Mouse (Mus musculus) forebrain, embryonic 11.5 days (tissue): Measurements from ENCODE around the gene Olfr1061. TPM values are rescaled to one million over a fixed set of nuclear protein-coding genes. Genes with fewer than 3 reads are reported as not detected.
"Not testable (repeated sequence)": the region's sequence is repeated elsewhere in the genome, so short reads cannot be mapped to it uniquely, and the experiment has no call there.

Experiments
- ATAC-seq: fragments of 200-750 bp; cut with Nextera tagmentation; replicated peaks from 2 replicates; pipeline ENCODE4 v1.8.0; 2017; ENCODE audit warnings: moderate TSS enrichment; ENCODE audit not compliant: low FRiP score
- DNase-seq: peaks from one replicate; pipeline ENCODE4 v3.0.0-alpha.2; 2017; ENCODE audit warnings: low spot score
- H3K27ac ChIP-seq: fragments of 300-500 bp; sonication (generic); 2 replicates; pipeline ENCODE4 v1.5.1; 2014; ENCODE audit warnings: low read depth, low read length
- H3K27me3 ChIP-seq: fragments of 300-500 bp; sonication (generic); 2 replicates; pipeline ENCODE4 v1.6.1; 2014; ENCODE audit warnings: mild to moderate bottlenecking, low read length, mixed read lengths; ENCODE audit not compliant: control insufficient read depth, insufficient read depth
- H3K36me3 ChIP-seq: fragments of 300-500 bp; sonication (generic); 2 replicates; pipeline ENCODE4 v1.6.1; 2014; ENCODE audit warnings: mild to moderate bottlenecking, low read length, moderate library complexity, mixed read lengths; ENCODE audit not compliant: control insufficient read depth, insufficient read depth
- H3K4me1 ChIP-seq: fragments of 300-500 bp; sonication (generic); replicated peaks from 2 replicates; pipeline ENCODE4 v1.6.1; 2014; ENCODE audit warnings: low read length, mixed read lengths; ENCODE audit not compliant: control insufficient read depth, insufficient read depth
- H3K4me2 ChIP-seq: fragments of 300-500 bp; sonication (generic); 2 replicates; pipeline ENCODE4 v1.6.1; 2014; ENCODE audit warnings: low read depth, mild to moderate bottlenecking, low read length, moderate library complexity, mixed read lengths; ENCODE audit not compliant: severe bottlenecking
- H3K4me3 ChIP-seq: fragments of 300-500 bp; sonication (generic); 2 replicates; pipeline ENCODE4 v1.5.1; 2014; ENCODE audit warnings: low read depth, low read length
- H3K9ac ChIP-seq: fragments of 300-500 bp; sonication (generic); 2 replicates; pipeline ENCODE4 v1.6.1; 2014; ENCODE audit warnings: low read length
- H3K9me3 ChIP-seq: fragments of 300-500 bp; sonication (generic); 2 replicates; pipeline ENCODE4 v1.6.1; 2016; ENCODE audit warnings: low read length, mixed read lengths; ENCODE audit not compliant: control insufficient read depth
- WGBS: fragments of 180-500 bp; shearing (Covaris S2); extraction: QIAGEN DNeasy Blood & Tissue Kit; methylation state at CpG from one replicate; pipeline ENCODE4 v1.1.7; 2014; 5-methylcytosine and 5-hydroxymethylcytosine counted together
- polyA plus RNA-seq: library from polyadenylated mRNA; unstranded; fragments of >200 nt; fragmentation: Nextera tagmentation; extraction: Ambion mirVana; gene quantifications from 2 replicates; pipeline ENCODE4 v1.2.1, GENCODE M21; 2014

The Olfr1061 gene
- polyA plus RNA-seq, 1 experiment from 2014 or later, result not detected

DNA sequence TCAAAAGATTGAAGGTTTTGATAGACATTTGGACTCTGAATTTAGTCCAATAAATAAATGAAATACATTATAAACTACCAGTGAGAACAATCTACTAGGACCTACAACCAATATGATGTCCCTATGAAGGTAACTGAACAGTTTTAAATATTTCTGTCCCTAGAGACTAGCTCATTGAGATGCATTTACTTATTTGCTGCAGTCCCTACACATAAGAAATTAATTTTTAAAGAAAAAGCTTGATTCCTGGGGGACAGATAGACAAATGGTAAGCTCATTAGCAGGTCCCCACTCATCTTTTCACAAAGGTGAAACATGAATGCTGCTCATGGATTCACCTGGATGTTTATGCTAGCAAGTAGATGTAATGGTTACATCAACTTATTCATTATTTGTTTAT is 35.6 kb downstream of the Olfr1061 start, which contains the start of gene Olfr1057:
Gene Olfr1057, minus strand, starts transcription at position 101 of the 400 bp plus-strand sequence.
- Histone ChIP-seq H3K4me3 (no peak within 1 kb of the TSS), H3K36me3 (no peaks in the 10 kb centered on the region), H3K27ac (no peak within 1 kb of the TSS), H3K27me3 (no peaks in the 10 kb centered on the region), H3K4me2 (no peak within 1 kb of the TSS), H3K4me1 (no peaks in the 10 kb centered on the region), H3K9ac (no peak within 1 kb of the TSS), H3K9me3 (no peaks in the 10 kb centered on the region)
- ATAC-seq (no peak), DNase-seq (no peak)

GRCm38 (mm10) chr2:86366342-86366741 is 47.5 kb downstream of the Olfr1061 start:
- ATAC-seq, H3K4me2 ChIP-seq, H3K4me3 ChIP-seq, DNase-seq, H3K27me3 ChIP-seq, H3K9ac ChIP-seq, H3K4me1 ChIP-seq, H3K27ac ChIP-seq, H3K9me3 ChIP-seq, H3K36me3 ChIP-seq: not testable (repeated sequence)
- WGBS, result no CpG with 5 or more reads among the region's 6 CpGs

Other genes with a start within 250 kb of the Olfr1061 start
- not detected in 2 replicates for gene Olfr1043, start 246.5 kb downstream of the Olfr1061 start, polyA plus RNA-seq
- not detected in 2 replicates for gene Olfr1044, start 236.2 kb downstream of the Olfr1061 start, polyA plus RNA-seq
- not detected in 2 replicates for gene Olfr52, start 228.4 kb downstream of the Olfr1061 start, polyA plus RNA-seq
- not detected in 2 replicates for gene Olfr1045, start 211.0 kb downstream of the Olfr1061 start, polyA plus RNA-seq
- gene Olfr1046, start 194.7 kb downstream of the Olfr1061 start, polyA plus RNA-seq, result not detected in 2 replicates
- not detected in 2 replicates for gene Olfr1047, start 182.6 kb downstream of the Olfr1061 start, polyA plus RNA-seq
- not detected in 2 replicates for gene Olfr1048, start 173.8 kb downstream of the Olfr1061 start, polyA plus RNA-seq
- gene Olfr1049, start 155.7 kb downstream of the Olfr1061 start, polyA plus RNA-seq, result not detected in 2 replicates
- not detected in 2 replicates for gene Olfr1051, start 135.0 kb downstream of the Olfr1061 start, polyA plus RNA-seq
- gene Olfr1052, start 121.6 kb downstream of the Olfr1061 start, polyA plus RNA-seq, result not detected in 2 replicates
- not detected in 2 replicates for gene Olfr1053, start 98.8 kb downstream of the Olfr1061 start, polyA plus RNA-seq
- gene Olfr1054, start 78.6 kb downstream of the Olfr1061 start, polyA plus RNA-seq, result not detected in 2 replicates
- not detected in 2 replicates for gene Olfr1055, start 63.8 kb downstream of the Olfr1061 start, polyA plus RNA-seq
- not detected in 2 replicates for gene Olfr1056, start 51.6 kb downstream of the Olfr1061 start, polyA plus RNA-seq
- not detected in 2 replicates for gene Olfr1057, start 35.7 kb downstream of the Olfr1061 start, polyA plus RNA-seq
- gene Olfr1058, start 25.5 kb downstream of the Olfr1061 start, polyA plus RNA-seq, result not detected in 2 replicates
- gene Olfr1062, start 12.7 kb upstream of the Olfr1061 start, polyA plus RNA-seq, result not detected in 2 replicates
- not detected in 2 replicates for gene Olfr1065, start 36.5 kb upstream of the Olfr1061 start, polyA plus RNA-seq
- not detected in 2 replicates for gene Olfr1066, start 42.2 kb upstream of the Olfr1061 start, polyA plus RNA-seq
- gene Olfr228, start 73.3 kb upstream of the Olfr1061 start, polyA plus RNA-seq, result not detected in 2 replicates
- not detected in 2 replicates for gene Olfr1076, start 94.4 kb upstream of the Olfr1061 start, polyA plus RNA-seq
- gene Olfr1079, start 128.4 kb upstream of the Olfr1061 start, polyA plus RNA-seq, result not detected in 2 replicates
- gene Olfr1080, start 144.2 kb upstream of the Olfr1061 start, polyA plus RNA-seq, result not detected in 2 replicates
- gene Olfr1082, start 184.9 kb upstream of the Olfr1061 start, polyA plus RNA-seq, result not detected in 2 replicates
- gene Olfr1084, start 225.7 kb upstream of the Olfr1061 start, polyA plus RNA-seq, result not detected in 2 replicates
- not detected in 2 replicates for gene Olfr1085, start 248.0 kb upstream of the Olfr1061 start, polyA plus RNA-seq